Mouse (Mus musculus): ENCODE measurements around the gene Col5a3.

Col5a3 gene

GRCm38 (mm10) chr9:20747682-20748081, 67.2 kb downstream of the Col5a3 start:
- no peak for DNase-seq (ENCODE audit: low spot score in 2 of 2)

GRCm38 (mm10) chr9:20746017-20746660, 68.7 kb downstream of the Col5a3 start, which contains the start of gene Olfm2:
Olfm2 (minus strand) TSS chr9:20746349.
- DNase-seq (ENCODE audit: low spot score in 2 of 2), result peak in 1 of 2 experiments; percentile 59

- peak; percentile 42 to 65 for DNase-seq (ENCODE audit: low spot score in 2 of 2)
Measured at GRCm38 (mm10) chr9:20745129-20745966, 69.5 kb downstream of the Col5a3 start.

GRCm38 (mm10) chr9:20743946-20744738, 70.7 kb downstream of the Col5a3 start:
- peak; percentile 73 to 76 for DNase-seq (ENCODE audit: low spot score in 2 of 2)

GRCm38 (mm10) chr9:20740407-20740806, 74.5 kb downstream of the Col5a3 start:
- DNase-seq (ENCODE audit: low spot score in 2 of 2), result peak; percentile 83 to 88

- peak in 1 of 2 experiments; percentile 54 for DNase-seq (ENCODE audit: low spot score in 2 of 2)
Measured at GRCm38 (mm10) chr9:20738251-20738999, 76.4 kb downstream of the Col5a3 start.

- DNase-seq (ENCODE audit: low spot score in 2 of 2), result no peak
Measured at GRCm38 (mm10) chr9:20737227-20737626, 77.6 kb downstream of the Col5a3 start.

GRCm38 (mm10) chr9:20734692-20735091, 80.2 kb downstream of the Col5a3 start:
- no peak for DNase-seq (ENCODE audit: low spot score in 2 of 2)

- no peak for DNase-seq (ENCODE audit: low spot score in 2 of 2)
Measured at GRCm38 (mm10) chr9:20731797-20732196, 83.1 kb downstream of the Col5a3 start.

GRCm38 (mm10) chr9:20729451-20729850, 85.4 kb downstream of the Col5a3 start:
- no peak for DNase-seq (ENCODE audit: low spot score in 2 of 2)

GRCm38 (mm10) chr9:20727601-20728113, 87.2 kb downstream of the Col5a3 start:
- DNase-seq (ENCODE audit: low spot score in 2 of 2), result peak; percentile 61 to 73

GRCm38 (mm10) chr9:20726859-20727600, 87.8 kb downstream of the Col5a3 start:
- DNase-seq (ENCODE audit: low spot score in 2 of 2), result peak; percentile 62 to 71

GRCm38 (mm10) chr9:20726134-20726858, 88.6 kb downstream of the Col5a3 start:
- peak in 1 of 2 experiments; percentile 46 for DNase-seq (ENCODE audit: low spot score in 2 of 2)

- no peak for DNase-seq (ENCODE audit: low spot score in 2 of 2)
Measured at GRCm38 (mm10) chr9:20721582-20721981, 93.3 kb downstream of the Col5a3 start.

Measured in right cerebral cortex, postnatal 10 days (tissue).